Mouse (Mus musculus): ENCODE results near the gene Actr1b. TPM values are rescaled to one million over a fixed set of nuclear protein-coding genes. Genes with fewer than 3 reads are reported as not detected.

Actr1b gene
- total RNA-seq, 2 experiments from 2014 or later = 30.8 to 34.3 TPM

GRCm38 (mm10) chr1:36657658-36658415 lies 56.4 kb downstream of the Actr1b start:
- no peak for ATAC-seq (replicated peaks; ENCODE audit: poor library complexity, severe bottlenecking)

GRCm38 (mm10) chr1:36656233-36656632 lies 58.0 kb downstream of the Actr1b start:
- ATAC-seq (replicated peaks; ENCODE audit: poor library complexity, severe bottlenecking) = no peak

GRCm38 (mm10) chr1:36655039-36655438 lies 59.2 kb downstream of the Actr1b start:
- no peak for ATAC-seq (replicated peaks; ENCODE audit: poor library complexity, severe bottlenecking)

Other genes starting within 250 kb of the Actr1b start
- 7.6 and 14.1 TPM in 2 replicates for gene Cnnm4, start 242.8 kb downstream of the Actr1b start, total RNA-seq (2014; fragmentation: Nextera tagmentation)
- 4.4 and 6.1 TPM in 2 replicates for gene Cnnm4, start 242.8 kb downstream of the Actr1b start, total RNA-seq (2017)
- 14.7 and 28.8 TPM in 2 replicates for gene Cnnm3, start 202.6 kb downstream of the Actr1b start, total RNA-seq (2014; fragmentation: Nextera tagmentation)
- 9.3 and 14.4 TPM in 2 replicates for gene Cnnm3, start 202.6 kb downstream of the Actr1b start, total RNA-seq (2017)
- gene Ankrd23, start 177.5 kb downstream of the Actr1b start, total RNA-seq (2014; fragmentation: Nextera tagmentation) = 7.0 and 12.2 TPM in 2 replicates
- gene Ankrd23, start 177.5 kb downstream of the Actr1b start, total RNA-seq (2017) = 5.8 and 8.4 TPM in 2 replicates
- gene Gm42417, start 175.0 kb downstream of the Actr1b start, total RNA-seq (2014; fragmentation: Nextera tagmentation) = not detected in 2 replicates
- gene Gm42417, start 175.0 kb downstream of the Actr1b start, total RNA-seq (2017) = 0.93 TPM in 1 of 2 replicates, not detected in the other
- gene Ankrd39, start 167.0 kb downstream of the Actr1b start, total RNA-seq (2014; fragmentation: Nextera tagmentation) = 4.9 and 6.5 TPM in 2 replicates
- gene Ankrd39, start 167.0 kb downstream of the Actr1b start, total RNA-seq (2017) = 3.1 and 7.2 TPM in 2 replicates
- gene Sema4c, start 156.1 kb downstream of the Actr1b start, total RNA-seq (2014; fragmentation: Nextera tagmentation) = 2.0 and 2.3 TPM in 2 replicates
- 1.9 and 2.1 TPM in 2 replicates for gene Sema4c, start 156.1 kb downstream of the Actr1b start, total RNA-seq (2017)
- gene Fam178b, start 31.2 kb downstream of the Actr1b start, total RNA-seq (2014; fragmentation: Nextera tagmentation) = 3.6 TPM in 1 of 2 replicates, not detected in the other
- not detected in 2 replicates for gene Fam178b, start 31.2 kb downstream of the Actr1b start, total RNA-seq (2017)
- 609 and 614 TPM in 2 replicates for gene Cox5b, start 23.0 kb downstream of the Actr1b start, total RNA-seq (2014; fragmentation: Nextera tagmentation)
- 494 and 585 TPM in 2 replicates for gene Cox5b, start 23.0 kb downstream of the Actr1b start, total RNA-seq (2017)
- not detected in 2 replicates for gene 4933424G06Rik, start 4.3 kb downstream of the Actr1b start, total RNA-seq (2014; fragmentation: Nextera tagmentation)
- not detected in 2 replicates for gene 4933424G06Rik, start 4.3 kb downstream of the Actr1b start, total RNA-seq (2017)
- gene Zap70, start 47.4 kb upstream of the Actr1b start, total RNA-seq (2014; fragmentation: Nextera tagmentation) = not detected in 2 replicates
- gene Zap70, start 47.4 kb upstream of the Actr1b start, total RNA-seq (2017) = 0.13 TPM in 1 of 2 replicates, not detected in the other
- gene Tmem131, start 229.2 kb upstream of the Actr1b start, total RNA-seq (2014; fragmentation: Nextera tagmentation) = 30.8 and 35.4 TPM in 2 replicates
- 12.9 and 13.4 TPM in 2 replicates for gene Tmem131, start 229.2 kb upstream of the Actr1b start, total RNA-seq (2017)